Mouse (Mus musculus) neural tube, embryonic 12.5 days (tissue): ENCODE measurements around the gene Rbm18. TPM values are rescaled to one million over a fixed set of nuclear protein-coding genes. Genes with fewer than 3 reads are reported as not detected.
A peak's percentile ranks its signal among the peaks of the same experiment; 100 is the strongest.
"Not testable (repeated sequence)": the region's sequence is repeated elsewhere in the genome, so short reads cannot be mapped to it uniquely, and the experiment has no call there.

Experiments
- ATAC-seq: fragments of 200-750 bp; cut with Nextera tagmentation; 2 replicates; pipeline ENCODE4 v1.8.0; 2017; ENCODE audit warnings: low read depth, mild to moderate bottlenecking, moderate TSS enrichment, moderate library complexity; ENCODE audit not compliant: low FRiP score
- H3K27ac ChIP-seq: fragments of 300-500 bp; sonication (generic); 2 replicates; pipeline ENCODE4 v1.5.1; 2016
- H3K27me3 ChIP-seq: fragments of 300-500 bp; sonication (generic); replicated peaks from 2 replicates; pipeline ENCODE4 v1.6.1; 2016; ENCODE audit warnings: mild to moderate bottlenecking
- H3K36me3 ChIP-seq: fragments of 300-500 bp; sonication (generic); 2 replicates; pipeline ENCODE4 v1.6.1; 2016; ENCODE audit warnings: mild to moderate bottlenecking
- H3K4me1 ChIP-seq: fragments of 300-500 bp; sonication (generic); 2 replicates; pipeline ENCODE4 v1.6.1; 2016
- H3K4me2 ChIP-seq: fragments of 300-500 bp; sonication (generic); replicated peaks from 2 replicates; pipeline ENCODE4 v1.6.1; 2016; ENCODE audit warnings: mild to moderate bottlenecking
- H3K4me3 ChIP-seq: fragments of 300-500 bp; sonication (generic); 2 replicates; pipeline ENCODE4 v1.5.1; 2016
- H3K9ac ChIP-seq: fragments of 300-500 bp; sonication (generic); 2 replicates; pipeline ENCODE4 v1.6.1; 2016; ENCODE audit warnings: mild to moderate bottlenecking
- H3K9me3 ChIP-seq: fragments of 300-500 bp; sonication (generic); 2 replicates; pipeline ENCODE4 v1.6.1; 2016; ENCODE audit warnings: mild to moderate bottlenecking
- WGBS: fragments of 180-500 bp; shearing (Covaris S2); methylation state at CpG from one replicate; pipeline ENCODE4 v1.1.7; 2016; 5-methylcytosine and 5-hydroxymethylcytosine counted together
- polyA plus RNA-seq: library from polyadenylated mRNA; unstranded; fragments of >200 nt; fragmentation: Nextera tagmentation; extraction: Ambion mirVana; gene quantifications from 2 replicates; pipeline ENCODE4 v1.2.1, GENCODE M21; 2016

Rbm18 gene
- polyA plus RNA-seq, 1 experiment from 2014 or later, result 127 TPM

- peaks cover 22% of the 10 kb centered on the region for H3K36me3 ChIP-seq
- not testable (repeated sequence) for H3K4me2 ChIP-seq, ATAC-seq, H3K27ac ChIP-seq, H3K9me3 ChIP-seq, H3K4me3 ChIP-seq, H3K27me3 ChIP-seq, H3K4me1 ChIP-seq, H3K9ac ChIP-seq
- WGBS, result 94% methylated on average over 4 of the region's 4 CpGs
These were observed 15.8 kb upstream of the Rbm18 start for GRCm38 (mm10) chr2:36152401-36152800.

GRCm38 (mm10) chr2:36148876-36149365 is 12.3 kb upstream of the Rbm18 start:
- peaks cover 16% of the 10 kb centered on the region for H3K36me3 ChIP-seq

GRCm38 (mm10) chr2:36139096-36139495 is 2.5 kb upstream of the Rbm18 start:
- WGBS, result 77% methylated on average over 2 of the region's 2 CpGs
- no peak overlapping the region for H3K4me2 ChIP-seq
- no peak for ATAC-seq
- no peaks in the 10 kb centered on the region for H3K9me3 ChIP-seq
- H3K4me3 ChIP-seq, result no peak overlapping the region
- no peaks in the 10 kb centered on the region for H3K27me3 ChIP-seq
- no peak overlapping the region for H3K27ac ChIP-seq
- no peak overlapping the region for H3K9ac ChIP-seq
- peaks cover 20% of the 10 kb centered on the region for H3K36me3 ChIP-seq
- peaks cover 12% of the 10 kb centered on the region; the same call in 1 of the 2 replicates for H3K4me1 ChIP-seq

More at GRCm38 (mm10) chr2:36148876-36149365, 12.3 kb upstream of the Rbm18 start:
- Histone ChIP-seq H3K27ac (no peak overlapping the region), H3K9ac (no peak overlapping the region), H3K4me3 (no peak overlapping the region), H3K4me1 (no peaks in the 10 kb centered on the region), H3K4me2 (no peak overlapping the region), H3K27me3 (no peaks in the 10 kb centered on the region), H3K9me3 (no peaks in the 10 kb centered on the region)
- 85% methylated on average over 7 of the region's 7 CpGs for WGBS
- no peak for ATAC-seq

- no peak overlapping the region for H3K27ac ChIP-seq
- peaks cover 31% of the 10 kb centered on the region for H3K36me3 ChIP-seq
- H3K9me3 ChIP-seq, result no peaks in the 10 kb centered on the region
- no peaks in the 10 kb centered on the region for H3K27me3 ChIP-seq
- no peak for ATAC-seq
- 2% methylated on average over 4 of the region's 4 CpGs for WGBS
- peaks cover 12% of the 10 kb centered on the region; the same call in 1 of the 2 replicates for H3K4me1 ChIP-seq
- H3K4me3 ChIP-seq, result peak overlapping the region; percentile 77
- H3K9ac ChIP-seq, result peak overlapping the region; percentile 76
- peak overlapping the region; percentile 79 for H3K4me2 ChIP-seq
These were observed 686 bp downstream of the Rbm18 start for GRCm38 (mm10) chr2:36135887-36136286.

GRCm38 (mm10) chr2:36129051-36129450 is 7.5 kb downstream of the Rbm18 start:
- Histone ChIP-seq H3K36me3 (peaks cover 68% of the 10 kb centered on the region), H3K9me3 (no peaks in the 10 kb centered on the region), H3K4me2 (no peak overlapping the region), H3K4me3 (no peak overlapping the region), H3K27me3 (no peaks in the 10 kb centered on the region), H3K4me1 (no peaks in the 10 kb centered on the region), H3K9ac (no peak overlapping the region), H3K27ac (no peak overlapping the region)
- no peak for ATAC-seq
- 83% methylated on average over 3 of the region's 3 CpGs for WGBS

GRCm38 (mm10) chr2:36127973-36128372 is 8.6 kb downstream of the Rbm18 start:
- ATAC-seq, result no peak
- Histone ChIP-seq H3K9ac (no peak overlapping the region), H3K27me3 (no peaks in the 10 kb centered on the region), H3K36me3 (peaks cover 68% of the 10 kb centered on the region), H3K27ac (no peak overlapping the region), H3K4me2 (no peak overlapping the region), H3K4me3 (no peak overlapping the region), H3K4me1 (no peaks in the 10 kb centered on the region), H3K9me3 (no peaks in the 10 kb centered on the region)
- 75% methylated on average over 4 of the region's 4 CpGs for WGBS

- no peaks in the 10 kb centered on the region for H3K27me3 ChIP-seq
- no peaks in the 10 kb centered on the region for H3K9me3 ChIP-seq
- H3K9ac ChIP-seq, result no peak overlapping the region
- 96% methylated on average over 9 of the region's 9 CpGs for WGBS
- no peak overlapping the region for H3K27ac ChIP-seq
- H3K4me3 ChIP-seq, result no peak overlapping the region
- H3K4me2 ChIP-seq, result no peak overlapping the region
- no peaks in the 10 kb centered on the region for H3K4me1 ChIP-seq
- no peak for ATAC-seq
- peaks cover 70% of the 10 kb centered on the region for H3K36me3 ChIP-seq
These were observed 9.7 kb downstream of the Rbm18 start for GRCm38 (mm10) chr2:36126795-36127429.

GRCm38 (mm10) chr2:36112632-36113031 is 23.9 kb downstream of the Rbm18 start:
- H3K4me1 ChIP-seq, result no peaks in the 10 kb centered on the region
- H3K27ac ChIP-seq, result no peak overlapping the region
- peaks cover 34% of the 10 kb centered on the region for H3K27me3 ChIP-seq
- H3K4me2 ChIP-seq, result no peak overlapping the region
- no peak overlapping the region for H3K4me3 ChIP-seq
- peaks cover 19% of the 10 kb centered on the region for H3K36me3 ChIP-seq
- 75% methylated on average over 3 of the region's 3 CpGs for WGBS
- ATAC-seq, result no peak
- no peak overlapping the region for H3K9ac ChIP-seq
- no peaks in the 10 kb centered on the region for H3K9me3 ChIP-seq

GRCm38 (mm10) chr2:36108615-36109014 is 28.0 kb downstream of the Rbm18 start:
- no peak overlapping the region for H3K27ac ChIP-seq
- no peak overlapping the region for H3K9ac ChIP-seq
- 6% methylated on average over 7 of the region's 7 CpGs for WGBS
- H3K36me3 ChIP-seq, result no peaks in the 10 kb centered on the region
- no peak overlapping the region for H3K4me3 ChIP-seq
- H3K4me1 ChIP-seq, result peaks cover 18% of the 10 kb centered on the region
- H3K9me3 ChIP-seq, result no peaks in the 10 kb centered on the region
- no peak overlapping the region for H3K4me2 ChIP-seq
- H3K27me3 ChIP-seq, result peaks cover 73% of the 10 kb centered on the region
- no peak for ATAC-seq

- under 1% methylated on average over 58 of the region's 58 CpGs for WGBS
- H3K9ac ChIP-seq, result 0 out of 2 replicates have a peak within 1 kb of the TSS, but pooled peaks have one; percentile 19
- no peaks in the 10 kb centered on the region for H3K9me3 ChIP-seq
- H3K4me1 ChIP-seq, result peaks cover 37% of the 10 kb centered on the region
- H3K27me3 ChIP-seq, result peaks cover 96% of the 10 kb centered on the region
- H3K4me3 ChIP-seq, result peak within 1 kb of the TSS; percentile 35
- no peak for ATAC-seq
- peak within 1 kb of the TSS; percentile 59 for H3K4me2 ChIP-seq
- no peaks in the 10 kb centered on the region for H3K36me3 ChIP-seq
- H3K27ac ChIP-seq, result no peak within 1 kb of the TSS
These were observed 31.4 kb downstream of the Rbm18 start, which contains the start of gene Lhx6 for GRCm38 (mm10) chr2:36104956-36105741. Gene Lhx6 (minus strand): TSS chr2:36105408.

GRCm38 (mm10) chr2:36104436-36104955 is 32.1 kb downstream of the Rbm18 start:
- Histone ChIP-seq H3K4me3 (peak overlapping the region; percentile 35), H3K9me3 (no peaks in the 10 kb centered on the region), H3K27me3 (peaks cover 98% of the 10 kb centered on the region), H3K4me2 (peak overlapping the region; percentile 59), H3K4me1 (peaks cover 37% of the 10 kb centered on the region), H3K9ac (0 out of 2 replicates have a peak overlapping the region, but pooled peaks have one; percentile 19), H3K27ac (no peak overlapping the region), H3K36me3 (no peaks in the 10 kb centered on the region)
- WGBS, result under 1% methylated on average over 32 of the region's 32 CpGs
- ATAC-seq, result no peak
